Mouse (Mus musculus) G1E-ER4 (cell line): Measurements from ENCODE around the gene Ttc25. TPM values are rescaled to one million over a fixed set of nuclear protein-coding genes. Genes with fewer than 3 reads are reported as not detected.

Source experiments
- GATA1 ChIP-seq: IDR thresholded peaks from one replicate; pipeline ENCODE4 v1.8.0; 2012; ENCODE audit warnings: low read length, inconsistent platforms
- polyA plus RNA-seq: library from polyadenylated mRNA; stranded (reverse); fragments of >175 nt; gene quantifications from 2 replicates; pipeline ENCODE4 v1.2.3, GENCODE M21; 2012

Ttc25 gene
- polyA plus RNA-seq, result 0.03 TPM in 1 of 2 replicates, not detected in the other

DNA sequence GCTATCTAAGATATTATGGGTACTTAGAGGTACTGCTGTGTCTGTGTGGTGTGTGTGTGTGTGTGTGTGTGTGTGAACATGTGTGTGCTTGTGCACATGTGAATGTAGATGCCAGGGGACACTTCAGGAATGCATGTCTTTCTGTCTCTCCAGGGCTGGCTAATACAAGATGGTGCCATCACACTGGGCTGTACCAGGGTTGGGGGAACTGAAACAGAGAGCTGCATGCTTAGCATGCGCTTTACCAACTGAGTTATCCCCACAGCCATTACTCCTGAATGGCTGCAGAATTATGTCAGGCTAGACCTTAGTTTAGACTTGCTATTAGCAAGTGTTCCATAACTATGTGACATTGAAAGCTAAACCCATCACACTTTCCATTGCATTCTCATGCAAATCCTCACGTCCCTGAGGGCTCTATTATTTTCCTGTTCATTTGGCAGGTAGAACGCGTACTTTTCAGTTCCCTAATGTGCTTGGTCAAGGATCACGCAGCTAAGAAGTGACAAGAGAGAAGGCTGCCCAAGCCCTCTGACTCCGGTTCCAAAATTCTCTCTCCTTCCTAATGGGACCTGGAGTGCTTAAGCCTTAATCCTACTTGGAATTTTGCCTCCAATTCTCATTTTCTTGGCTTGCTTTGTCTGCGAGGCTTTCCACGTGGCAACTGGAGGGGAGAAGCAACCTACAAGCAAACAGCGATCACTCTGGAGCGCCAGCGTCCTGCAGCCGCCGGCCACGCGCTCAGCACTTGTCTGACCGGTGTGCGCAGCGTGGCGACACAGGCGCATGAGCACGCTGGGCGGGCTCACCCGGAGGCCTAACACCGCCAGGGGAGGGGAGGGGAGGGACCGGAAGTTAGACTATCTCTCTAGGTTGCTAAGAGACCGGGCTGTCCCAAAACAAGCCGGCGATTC lies at the start of gene Ttc25:
Ttc25 (plus strand) TSS at position 776 of the 914 bp plus-strand sequence.
- TF ChIP-seq GATA1, result no peak

DNA sequence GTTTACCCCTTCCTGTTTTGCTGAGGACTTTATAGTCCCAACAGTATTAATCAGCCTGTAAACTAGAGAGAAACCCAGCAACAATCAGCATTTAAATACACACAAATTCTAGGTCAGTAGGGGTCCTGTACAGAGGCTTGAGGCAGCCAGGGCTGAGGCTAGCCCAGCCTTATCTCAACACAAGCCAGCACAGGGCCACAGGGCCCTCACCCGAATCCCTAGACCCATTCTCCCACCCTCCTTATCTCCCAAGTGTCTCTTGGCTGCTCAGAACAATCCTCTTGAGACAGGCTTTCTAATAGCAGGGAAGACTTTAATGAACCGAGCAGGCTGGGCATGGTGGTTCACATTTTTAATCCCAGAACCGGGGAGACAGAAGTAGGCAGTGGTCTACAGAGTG lies 45.2 kb upstream of the Ttc25 start:
- TF ChIP-seq GATA1, result no peak

DNA sequence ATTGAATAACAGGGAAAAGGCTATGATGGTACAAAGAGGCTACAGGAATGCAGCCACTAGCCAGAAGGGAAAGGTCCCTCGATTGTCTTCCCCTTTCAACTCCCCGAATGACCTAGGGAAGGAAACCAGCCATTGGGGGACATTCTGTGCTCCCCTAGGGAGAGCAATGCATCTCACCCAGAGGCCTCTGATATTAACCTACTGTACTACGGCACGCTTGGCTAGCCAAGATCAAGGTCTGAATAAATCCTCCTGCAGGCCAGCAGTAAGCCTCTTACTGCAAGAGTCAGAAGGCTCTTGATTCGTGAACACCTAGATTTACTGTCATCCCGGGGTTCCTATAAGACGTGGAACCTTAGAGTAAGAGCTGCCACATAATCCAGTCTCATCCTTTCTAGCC lies 44.8 kb upstream of the Ttc25 start:
- no peak for TF ChIP-seq GATA1

DNA sequence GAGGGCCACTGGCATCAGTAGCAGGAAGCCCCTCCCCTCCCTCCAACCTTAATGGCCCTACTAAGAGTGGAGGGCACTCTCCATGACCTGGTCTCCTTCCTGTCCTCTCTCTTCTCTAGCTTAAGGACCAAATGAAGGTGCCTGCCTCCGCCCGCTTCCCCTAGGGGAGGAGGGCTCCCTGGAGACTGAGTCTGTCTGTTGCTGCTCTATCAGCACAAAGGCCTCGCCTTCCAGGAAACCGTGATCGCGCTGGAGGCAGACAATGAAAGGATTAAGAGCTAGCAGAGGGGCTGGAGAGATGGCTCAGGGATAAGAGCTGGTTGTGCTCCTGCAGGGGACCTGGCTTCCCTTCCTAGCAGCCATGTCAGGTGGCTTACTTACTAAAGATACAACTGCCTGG lies 44.1 kb upstream of the Ttc25 start:
- TF ChIP-seq GATA1, result no peak

DNA sequence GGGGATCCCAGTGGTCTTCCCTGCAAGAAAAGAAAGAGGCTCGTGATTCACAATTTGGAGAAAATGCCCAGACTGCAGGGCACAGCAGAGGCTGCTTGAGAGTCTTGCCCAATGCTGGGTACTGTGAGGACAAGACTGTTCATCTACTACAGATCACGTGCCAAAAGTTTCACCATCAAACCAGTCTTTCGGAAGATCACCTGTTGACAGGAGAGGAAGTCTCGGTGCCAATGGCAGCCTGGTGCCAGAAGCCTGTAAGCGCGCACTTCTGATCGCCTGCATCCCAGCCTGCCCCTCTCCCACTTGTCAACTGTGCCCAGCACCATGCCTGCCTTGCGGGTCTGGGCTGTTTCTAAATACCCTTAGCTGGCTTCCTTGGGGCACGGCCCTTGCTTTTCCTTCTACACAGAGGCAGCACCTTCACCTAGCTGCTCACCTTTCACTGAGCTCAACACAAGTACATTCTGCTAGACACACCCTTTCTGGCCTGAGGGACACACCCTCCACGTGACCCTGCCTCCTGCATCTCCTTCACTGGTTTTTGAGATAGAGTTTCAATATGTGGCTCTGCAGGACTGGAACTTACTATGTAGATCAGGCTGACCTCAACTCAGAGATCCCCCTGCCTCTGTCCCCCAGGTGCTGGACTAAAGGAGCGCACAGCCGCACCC lies 40.3 kb upstream of the Ttc25 start:
- no peak for TF ChIP-seq GATA1

DNA sequence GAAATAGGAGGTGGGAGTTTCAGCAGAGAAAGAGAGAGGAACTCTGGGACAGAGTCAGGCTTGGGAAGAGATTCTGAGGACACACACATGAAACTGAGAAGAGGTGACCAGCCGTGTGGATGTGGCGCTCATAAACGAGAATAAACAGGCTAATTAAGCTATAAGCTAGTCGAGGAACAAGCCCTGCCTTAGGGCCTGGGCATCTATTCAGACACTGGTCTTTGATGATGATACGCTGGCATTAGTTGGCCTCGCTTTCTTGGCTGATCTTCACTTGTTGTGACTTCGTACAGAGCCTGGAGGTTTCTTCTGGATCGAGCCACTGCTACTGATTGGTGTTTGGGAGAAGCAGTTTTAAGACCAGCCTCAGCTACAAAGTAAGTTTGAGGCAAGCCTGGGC lies 39.4 kb upstream of the Ttc25 start:
- TF ChIP-seq GATA1, result no peak

DNA sequence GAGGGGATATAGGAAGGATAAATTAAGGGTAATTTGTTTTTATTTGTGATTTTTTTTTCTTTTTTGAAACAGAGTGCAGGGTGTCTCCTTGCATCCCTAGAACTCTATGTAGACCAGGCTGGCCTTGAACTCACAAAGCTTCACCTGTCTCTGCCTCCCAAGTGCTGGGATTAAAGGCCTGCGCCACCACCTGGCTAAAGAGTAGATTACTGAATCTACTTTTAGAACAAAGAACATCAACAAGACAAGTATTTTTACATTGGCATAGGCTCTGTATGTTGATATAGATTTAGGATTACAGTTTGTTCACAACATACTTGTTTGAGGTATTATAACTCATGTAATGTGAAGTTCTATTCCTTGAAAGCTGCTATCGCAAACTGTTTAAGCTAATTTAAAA lies 34.9 kb upstream of the Ttc25 start:
- no peak for TF ChIP-seq GATA1

DNA sequence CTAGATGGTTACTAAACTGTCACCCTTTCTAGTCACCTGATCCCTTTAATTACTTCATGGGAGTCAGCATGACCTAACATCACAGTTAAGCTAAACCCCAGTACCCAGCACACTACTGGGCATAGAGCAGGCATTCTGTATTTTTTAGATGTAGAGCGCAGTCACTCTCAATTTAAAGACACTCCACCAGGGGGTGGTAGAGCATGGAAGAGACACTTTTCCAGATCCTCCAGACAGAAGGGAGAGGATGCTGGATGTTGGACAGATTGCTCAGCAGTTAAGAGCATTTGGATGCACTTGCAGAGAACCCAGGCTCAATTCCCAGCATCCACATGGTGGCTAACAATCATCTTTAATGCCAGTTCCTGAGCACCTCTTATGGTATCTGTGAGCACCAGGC lies 33.0 kb upstream of the Ttc25 start:
- no peak for TF ChIP-seq GATA1

DNA sequence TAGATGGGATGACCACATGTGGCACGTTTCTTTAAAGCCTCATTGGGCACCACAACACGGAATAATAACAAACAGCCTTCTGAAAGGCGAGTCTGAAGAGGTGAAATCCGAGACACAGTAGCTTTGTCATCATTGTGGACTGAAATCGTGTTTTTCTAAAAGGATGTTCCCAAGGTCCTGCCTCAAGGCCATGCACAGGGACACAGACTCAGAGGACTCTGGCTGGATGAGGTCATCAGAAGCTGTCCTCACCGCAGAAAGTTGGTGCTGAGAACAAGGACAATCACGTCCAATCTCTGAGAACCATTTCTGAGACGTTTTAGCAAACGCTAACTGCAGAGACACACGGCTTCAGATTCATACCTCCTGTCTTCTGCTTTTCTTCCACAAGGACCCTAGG lies 31.7 kb upstream of the Ttc25 start:
- TF ChIP-seq GATA1, result no peak

DNA sequence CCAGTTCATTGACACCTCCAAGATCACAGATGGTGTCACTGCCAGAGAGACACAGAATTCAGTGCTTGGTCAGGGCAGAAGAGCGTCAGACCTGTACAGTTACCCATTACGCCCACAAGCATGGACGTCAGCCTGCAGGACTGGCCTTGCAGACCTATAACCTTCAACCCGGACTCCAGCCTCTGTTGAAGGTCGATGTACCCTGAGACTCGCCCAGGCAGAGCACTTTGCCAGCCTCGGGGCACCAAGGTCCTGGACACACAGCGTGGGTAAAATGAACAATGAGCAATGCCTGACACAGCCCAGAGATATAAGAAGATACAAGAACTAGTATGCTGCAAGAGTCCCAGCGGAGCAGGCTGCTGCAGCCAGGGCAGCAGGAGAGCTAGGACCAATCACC lies 30.3 kb upstream of the Ttc25 start:
- TF ChIP-seq GATA1, result no peak

DNA sequence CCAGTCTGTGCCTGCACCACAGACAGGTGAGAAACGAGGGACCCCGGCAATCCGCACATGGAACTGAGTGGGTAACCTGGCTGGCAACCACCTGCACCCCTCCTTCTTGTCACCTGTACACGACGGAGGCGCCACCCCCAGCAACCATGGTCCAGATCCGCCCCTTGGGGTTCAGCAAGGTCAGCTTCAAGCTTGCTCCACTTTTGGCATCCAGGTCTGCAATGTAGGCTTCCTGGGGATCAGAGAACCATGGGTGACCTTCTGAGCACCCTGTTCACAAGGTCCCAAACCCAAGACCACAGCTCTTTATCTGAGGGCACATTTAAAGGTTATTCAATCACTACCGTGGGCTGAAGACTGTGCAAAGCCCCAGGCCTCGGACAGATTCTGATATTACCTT lies 29.6 kb upstream of the Ttc25 start:
- TF ChIP-seq GATA1, result no peak

DNA sequence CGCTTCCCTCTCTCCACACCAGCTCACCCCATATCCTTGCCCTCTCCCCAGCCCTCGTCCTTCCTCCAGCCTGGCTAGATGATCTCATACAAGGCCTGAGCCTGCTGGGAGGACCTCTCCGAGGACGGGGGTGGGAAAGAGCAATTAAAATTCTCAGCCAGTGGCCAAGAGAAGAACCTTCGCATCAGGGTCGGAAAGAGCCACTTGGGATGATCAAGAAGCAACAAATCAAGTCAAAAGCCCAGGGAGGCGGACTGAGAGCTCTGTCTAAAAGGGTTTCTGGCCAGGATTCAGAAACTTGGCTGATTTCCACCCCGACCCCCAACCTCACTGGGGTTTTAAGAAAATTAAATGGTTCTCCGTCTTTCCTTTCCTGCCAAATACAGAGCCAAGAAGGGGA lies 29.1 kb upstream of the Ttc25 start:
- TF ChIP-seq GATA1, result no peak

DNA sequence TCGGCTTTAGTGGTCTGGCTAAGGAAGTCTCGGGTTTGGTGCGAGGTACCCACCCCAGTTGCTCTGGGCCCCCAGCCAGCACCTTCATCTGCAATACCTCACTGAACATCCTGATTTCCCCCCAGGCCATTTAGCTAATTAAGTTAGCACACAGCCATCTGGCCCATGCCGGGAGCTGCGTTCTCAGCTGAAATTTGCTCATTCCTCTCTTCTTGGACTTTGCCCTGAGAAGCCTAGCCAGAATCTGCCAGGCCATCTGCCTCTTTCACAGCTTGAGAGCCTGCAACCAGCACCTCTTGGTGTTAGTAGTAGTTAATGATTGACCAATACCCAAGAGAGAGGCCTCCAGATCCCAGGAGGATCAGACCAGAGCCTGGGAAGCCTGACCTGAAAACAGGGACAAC lies 27.2 kb upstream of the Ttc25 start:
- no peak for TF ChIP-seq GATA1

DNA sequence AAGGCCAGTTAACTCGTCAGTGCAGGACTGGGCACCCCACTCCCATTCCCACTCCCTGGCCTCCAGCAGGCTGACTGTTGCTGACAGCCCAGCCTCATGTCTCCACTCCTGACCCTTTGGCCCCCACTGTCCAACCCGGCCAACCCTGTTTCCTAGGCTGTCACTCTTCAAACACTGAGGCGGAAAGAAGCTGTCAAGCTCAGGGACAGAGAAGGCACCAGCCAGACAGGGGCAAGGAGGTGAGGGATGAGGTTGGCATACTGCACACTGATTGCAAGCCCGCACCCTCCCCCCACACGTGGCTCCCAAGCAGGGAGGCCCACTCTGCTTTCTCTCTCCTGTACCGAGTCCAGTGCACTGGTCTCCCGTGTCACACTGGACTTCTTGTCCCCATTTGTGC lies 26.2 kb upstream of the Ttc25 start:
- no peak for TF ChIP-seq GATA1

DNA sequence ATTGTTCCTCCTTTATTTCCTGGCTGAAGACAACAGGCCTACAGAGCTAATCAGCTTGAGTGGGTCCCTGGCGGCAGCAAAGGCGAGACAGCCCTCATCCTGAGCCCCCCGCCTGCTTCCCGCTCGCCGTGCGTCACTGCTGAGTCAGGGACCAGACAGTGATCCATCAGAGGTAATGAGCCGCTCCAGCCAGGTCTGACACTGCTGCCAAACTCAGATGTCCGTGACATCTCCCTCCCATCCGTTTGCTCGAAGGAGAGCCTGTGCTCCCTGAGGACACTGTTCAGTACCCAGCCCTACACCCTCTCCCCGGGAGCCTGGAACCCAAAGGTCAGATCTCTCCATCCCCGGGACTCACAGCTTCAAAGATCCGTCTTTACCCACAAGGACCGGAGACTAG lies 24.6 kb upstream of the Ttc25 start:
- no peak for TF ChIP-seq GATA1

DNA sequence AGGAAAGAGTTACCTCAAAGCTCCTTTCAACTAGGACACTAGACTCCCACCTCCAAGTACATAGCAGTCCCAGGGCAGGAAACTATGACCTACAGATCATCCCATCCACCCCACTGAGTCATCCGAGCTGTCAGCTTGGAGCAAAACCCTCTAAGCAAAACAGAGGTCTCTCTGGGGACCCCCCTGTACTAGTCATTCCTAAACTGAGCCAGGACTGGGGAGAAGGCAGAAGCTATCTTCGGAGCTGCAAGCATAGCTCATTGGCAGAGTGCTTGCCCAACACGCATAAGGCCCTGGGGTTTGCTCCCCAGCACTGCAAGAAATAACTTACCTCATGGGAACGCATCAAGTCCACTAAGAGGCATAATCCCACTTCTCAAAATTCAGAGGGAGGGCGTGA lies 21.0 kb upstream of the Ttc25 start:
- no peak for TF ChIP-seq GATA1
